Mouse (Mus musculus) cerebellum, adult 2 months (tissue): ENCODE data around the gene Sppl2a. TPM values are rescaled to one million over a fixed set of nuclear protein-coding genes. Genes with fewer than 3 reads are reported as not detected.
A peak's percentile ranks its signal among the peaks of the same experiment; 100 is the strongest.

Experiments
- DNase-seq, 2 experiments: peaks; one replicate each; pipeline ENCODE4 v3.0.0; 2021
- H3K27ac ChIP-seq: fragments of 200-500 bp; 2 replicates; pipeline ENCODE4 v1.5.1; 2012; ENCODE audit warnings: low read length, control low read depth, inconsistent platforms; ENCODE audit not compliant: insufficient read depth
- H3K27me3 ChIP-seq: fragments of 200-500 bp; 2 replicates; pipeline ENCODE4 v1.6.1; 2012; ENCODE audit warnings: inconsistent platforms, mild to moderate bottlenecking, low read length, moderate library complexity; ENCODE audit not compliant: control insufficient read depth, insufficient read depth
- H3K4me1 ChIP-seq: fragments of 200-500 bp; 2 replicates; pipeline ENCODE4 v1.6.1; 2011; ENCODE audit warnings: low read length; ENCODE audit not compliant: control insufficient read depth, insufficient read depth
- H3K4me3 ChIP-seq: fragments of 200-500 bp; replicated peaks from 2 replicates; pipeline ENCODE3; 2011; ENCODE audit warnings: mild to moderate bottlenecking, low read depth, low read length, control low read depth; ENCODE audit not compliant: insufficient read depth
- CTCF ChIP-seq: fragments of 200-500 bp; IDR thresholded peaks from 2 replicates; pipeline ENCODE4 v1.5.1; 2011; ENCODE audit warnings: low read depth, mild to moderate bottlenecking, control low read depth, low read length, moderate library complexity, borderline replicate concordance; ENCODE audit not compliant: insufficient read depth
- POLR2A ChIP-seq: fragments of 200-500 bp; IDR thresholded peaks from 2 replicates; pipeline ENCODE4 v1.6.1; 2011; ENCODE audit warnings: low read length, control low read depth, borderline replicate concordance; ENCODE audit not compliant: insufficient read depth
- WGBS: fragments of 180-500 bp; shearing (Covaris S2); methylation state at CpG from one replicate; pipeline ENCODE4 v1.1.7; 2018; 5-methylcytosine and 5-hydroxymethylcytosine counted together
- polyA plus RNA-seq: library from polyadenylated mRNA; depleted of rRNA; stranded (reverse); fragments of >200 nt; gene quantifications from 2 replicates; pipeline ENCODE4 v1.2.3, GENCODE M21; 2012; rRNA removed

Gene Sppl2a
- polyA plus RNA-seq, 1 experiment = 20.0 TPM

DNA sequence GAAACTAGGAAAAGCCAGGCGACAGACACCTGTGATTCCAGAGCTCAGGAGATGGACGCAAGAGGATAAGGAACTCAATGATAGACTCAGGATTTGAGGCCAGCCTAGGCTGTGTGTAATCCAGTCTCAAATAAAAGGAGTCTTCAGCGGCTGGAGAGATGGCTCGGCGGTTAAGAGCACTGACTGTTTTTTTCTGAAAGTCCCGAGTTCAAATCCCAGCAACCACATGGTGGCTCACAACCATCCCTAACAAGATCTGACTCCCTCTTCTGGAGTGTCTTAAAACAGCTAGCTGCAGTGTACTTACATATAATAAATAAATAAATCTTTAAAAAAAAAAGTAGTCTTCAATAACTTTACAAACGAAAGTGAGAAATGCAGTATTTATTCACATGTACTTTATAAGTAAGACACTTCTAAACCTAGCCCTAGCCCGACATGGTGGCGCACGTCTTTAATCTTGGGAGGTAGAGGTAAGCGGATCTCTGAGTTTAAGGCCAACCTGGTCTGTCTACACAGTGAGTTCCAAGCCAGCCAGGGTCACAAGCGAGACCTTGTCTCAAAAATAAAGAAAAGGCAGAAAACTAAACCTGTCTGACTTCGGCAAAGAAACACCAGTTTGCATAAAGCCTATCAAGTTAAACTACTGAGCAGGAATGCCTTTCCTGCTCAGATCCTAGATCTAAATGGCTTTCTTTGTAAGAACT, 58.1 kb downstream of the Sppl2a start:
- H3K27me3 ChIP-seq = no peaks in the 10 kb centered on the region
- TF ChIP-seq POLR2A (no peak), CTCF (no peak)
- H3K4me1 ChIP-seq = peaks cover 2% of the 10 kb centered on the region; the same call in 1 of the 2 replicates
- peak overlapping the region; percentile 89 for H3K27ac ChIP-seq
- H3K4me3 ChIP-seq = peak overlapping the region; percentile 95
- 22% methylated on average over 13 of the region's 13 CpGs for WGBS
- peak; percentile 9 to 22 for DNase-seq

DNA sequence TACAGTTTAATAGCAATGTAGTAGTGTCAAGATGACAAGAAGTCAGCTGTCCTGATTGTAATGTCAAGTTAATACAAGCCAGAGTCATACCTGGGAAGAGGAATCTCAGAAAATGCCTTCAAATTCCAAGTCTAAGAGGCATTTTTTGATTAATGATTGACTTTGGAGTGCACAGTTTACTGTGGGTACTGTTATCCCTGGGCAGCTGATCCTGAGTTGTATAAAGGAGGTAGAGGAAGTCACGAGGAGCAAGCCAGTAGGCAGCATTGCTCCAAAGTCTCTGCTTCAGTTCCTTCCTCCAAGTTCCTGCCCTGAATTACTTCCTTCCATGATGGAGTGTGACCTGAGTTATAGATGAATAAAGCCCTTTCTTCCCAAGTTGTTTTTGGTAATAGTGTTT, 66.7 kb downstream of the Sppl2a start:
- H3K27me3 ChIP-seq = no peaks in the 10 kb centered on the region
- H3K4me1 ChIP-seq = peaks cover 3% of the 10 kb centered on the region; the same call in 1 of the 2 replicates
- TF ChIP-seq POLR2A (no peak), CTCF (no peak)
- no peak overlapping the region for H3K4me3 ChIP-seq
- WGBS = 90% methylated on average over 1 of the region's 1 CpGs
- DNase-seq = no peak
- H3K27ac ChIP-seq = no peak overlapping the region

DNA sequence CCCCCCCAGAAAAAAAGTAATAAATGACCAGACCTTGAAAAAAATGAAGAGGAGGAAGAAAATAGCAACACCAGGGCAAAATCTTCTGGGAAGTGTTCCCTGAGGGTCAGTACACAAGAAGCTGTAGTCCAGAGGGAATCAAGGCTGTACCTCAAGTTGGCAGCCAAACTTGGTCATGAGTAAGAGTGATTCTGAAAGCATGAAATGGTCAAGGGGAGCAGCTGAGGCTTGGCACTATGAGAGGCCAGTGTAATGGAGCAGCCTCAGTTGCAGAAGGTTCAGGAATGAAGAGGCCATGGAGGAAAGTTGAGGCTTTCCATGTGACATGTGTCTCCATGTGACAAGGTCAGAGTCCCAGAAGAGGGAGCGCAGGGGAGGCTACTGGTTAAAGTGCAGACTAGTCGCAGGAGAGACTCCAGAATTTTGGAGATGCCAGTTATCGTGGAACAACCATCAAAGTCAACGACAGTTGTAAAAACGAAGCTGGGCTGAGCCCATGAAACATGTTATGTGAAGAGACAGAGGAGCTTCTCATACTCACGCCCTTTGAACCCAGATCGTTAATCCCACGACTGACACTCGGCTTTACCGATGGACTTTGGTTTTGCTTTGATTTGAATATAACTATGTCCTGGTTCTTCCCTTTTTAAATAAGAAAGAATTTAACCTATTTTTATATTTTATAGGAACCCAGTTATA, 67.4 kb downstream of the Sppl2a start:
- no peak for DNase-seq
- 91% methylated on average over 10 of the region's 10 CpGs for WGBS
- Histone ChIP-seq H3K4me3 (no peak overlapping the region), H3K4me1 (peaks cover 3% of the 10 kb centered on the region; the same call in 1 of the 2 replicates), H3K27ac (no peak overlapping the region), H3K27me3 (no peaks in the 10 kb centered on the region)
- TF ChIP-seq CTCF (no peak), POLR2A (no peak)

DNA sequence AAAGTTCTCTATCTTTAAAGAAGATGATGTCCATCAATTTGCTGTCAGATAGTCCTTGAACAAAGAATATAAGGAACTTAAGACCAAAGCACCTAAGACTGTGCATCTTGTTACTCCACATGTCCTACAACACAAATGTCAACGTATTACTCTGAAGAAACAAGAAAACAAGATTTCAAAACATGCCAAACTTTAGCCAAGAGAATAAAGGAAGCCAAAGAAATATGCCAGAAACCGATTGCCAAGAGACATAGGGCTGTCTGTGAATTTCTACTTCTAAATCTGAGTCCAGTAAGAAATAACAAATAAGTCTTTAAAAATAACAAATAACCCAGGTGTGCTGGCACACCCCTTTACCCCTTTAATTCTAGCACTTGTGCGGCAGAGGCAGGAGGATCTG, 68.0 kb downstream of the Sppl2a start:
- H3K4me1 ChIP-seq = peaks cover 3% of the 10 kb centered on the region; the same call in 1 of the 2 replicates
- TF ChIP-seq POLR2A (no peak), CTCF (no peak)
- WGBS = 76% methylated on average over 3 of the region's 3 CpGs
- no peak overlapping the region for H3K4me3 ChIP-seq
- H3K27me3 ChIP-seq = no peaks in the 10 kb centered on the region
- no peak overlapping the region for H3K27ac ChIP-seq
- no peak for DNase-seq

DNA sequence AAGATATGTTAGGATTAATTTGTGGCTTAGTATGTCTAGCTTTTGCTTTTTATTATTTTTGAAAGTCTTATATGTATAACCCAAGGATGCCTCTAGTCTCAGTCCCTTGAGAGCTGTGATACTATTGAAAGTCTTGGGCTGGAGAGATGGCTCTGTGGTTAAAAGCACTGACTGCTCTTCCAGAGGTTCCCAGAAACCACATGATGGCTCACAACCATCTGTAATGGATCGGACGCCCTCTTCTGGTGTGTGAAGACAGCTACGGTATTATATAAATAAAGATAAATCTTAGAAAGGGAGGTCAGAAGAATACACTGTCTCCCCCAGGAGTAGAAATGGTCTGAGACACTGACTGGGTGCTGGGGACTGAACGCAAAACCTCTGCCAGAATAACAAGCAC, 88.3 kb downstream of the Sppl2a start:
- 89% methylated on average over 4 of the region's 4 CpGs for WGBS

More for the DNA sequence above, 88.3 kb downstream of the Sppl2a start:
- Histone ChIP-seq H3K4me3 (no peak overlapping the region), H3K27me3 (no peaks in the 10 kb centered on the region), H3K4me1 (no peaks in the 10 kb centered on the region), H3K27ac (no peak overlapping the region)
- no peak for DNase-seq
- TF ChIP-seq CTCF (no peak), POLR2A (no peak)

Other genes with a start within 250 kb of the Sppl2a start
- 54.6 and 54.7 TPM in 2 replicates for gene Usp8, start 225.9 kb downstream of the Sppl2a start, polyA plus RNA-seq
- 1.9 and 2.5 TPM in 2 replicates for gene Usp50, start 149.8 kb downstream of the Sppl2a start, polyA plus RNA-seq
- 27.6 and 28.9 TPM in 2 replicates for gene Trpm7, start 57.0 kb downstream of the Sppl2a start, polyA plus RNA-seq
- gene Ap4e1, start 75.5 kb upstream of the Sppl2a start, polyA plus RNA-seq = 11.1 and 11.4 TPM in 2 replicates
- 38.9 and 40.5 TPM in 2 replicates for gene Blvra, start 137.4 kb upstream of the Sppl2a start, polyA plus RNA-seq
- gene Ncaph, start 200.7 kb upstream of the Sppl2a start, polyA plus RNA-seq = 1.1 and 2.0 TPM in 2 replicates
- 1.2 and 2.0 TPM in 2 replicates for gene Itpripl1, start 210.2 kb upstream of the Sppl2a start, polyA plus RNA-seq